12 mouse cellular contexts compared by ENCODE assay signal in genomic region chr12:26799310-26799709, GRCm38 (mm10).
A peak's percentile ranks its signal among the peaks of the same experiment; 100 is the strongest.
DNase-seq lines count a peak whose midpoint lies in the region; ATAC-seq and TF ChIP-seq lines count a peak whose summit lies in the region.
"Had no signal": no experiment of that assay in that cellular context is flagged by ENCODE, and none has a peak within 500 bp of the region (broad histone marks: within the 10 kb centered on the region; RNA-seq: fewer than 3 reads in every experiment).

No protein-coding gene starts in this region.

- peak; percentile 27 for DNase-seq in lung, postnatal 10 days
- no peak for DNase-seq in lung, postnatal 36 days
- DNase-seq in brain, embryonic 14.5 days (ENCODE audit: low read depth) = peak; percentile 87
- no peak for DNase-seq in thymus, postnatal 25 days
- no peak for DNase-seq in B cell, adult 2 months
- DNase-seq: cerebellum, adult 11-12 months; heart, adult 11 months had no signal

- H3K27ac ChIP-seq in forebrain, embryonic 13.5 days = no peak overlapping the region
- no peak overlapping the region for H3K27ac ChIP-seq in forebrain, embryonic 12.5 days
- peak overlapping the region; percentile 9; the same call in 1 of the 2 replicates for H3K27ac ChIP-seq in hindbrain, embryonic 12.5 days
- H3K27ac ChIP-seq: layer of hippocampus, adult 2 months; left cerebral cortex, adult 2 months had no signal

- no peaks in the 10 kb centered on the region for H3K36me3 ChIP-seq in forebrain, embryonic 13.5 days (ENCODE audit: poor library complexity, severe bottlenecking)
- no peaks in the 10 kb centered on the region for H3K36me3 ChIP-seq in forebrain, embryonic 12.5 days (replicated peaks)
- no peaks in the 10 kb centered on the region for H3K36me3 ChIP-seq in hindbrain, embryonic 12.5 days

- WGBS in forebrain, embryonic 13.5 days = 67% methylated on average over 6 of the region's 6 CpGs
- 83% methylated on average over 6 of the region's 6 CpGs for WGBS in forebrain, embryonic 12.5 days
- WGBS in hindbrain, embryonic 12.5 days = 63% methylated on average over 6 of the region's 6 CpGs

- H3K4me3 ChIP-seq in forebrain, embryonic 13.5 days = no peak overlapping the region
- no peak overlapping the region for H3K4me3 ChIP-seq in forebrain, embryonic 12.5 days (replicated peaks)
- H3K4me3 ChIP-seq in hindbrain, embryonic 12.5 days = no peak overlapping the region
- H3K4me3 ChIP-seq: layer of hippocampus, adult 2 months; left cerebral cortex, adult 2 months had no signal

- no peaks in the 10 kb centered on the region for H3K27me3 ChIP-seq in forebrain, embryonic 13.5 days
- no peaks in the 10 kb centered on the region for H3K27me3 ChIP-seq in forebrain, embryonic 12.5 days
- H3K27me3 ChIP-seq in hindbrain, embryonic 12.5 days = no peaks in the 10 kb centered on the region

- H3K9ac ChIP-seq in forebrain, embryonic 13.5 days = no peak overlapping the region
- H3K9ac ChIP-seq in forebrain, embryonic 12.5 days = no peak overlapping the region
- H3K9ac ChIP-seq in hindbrain, embryonic 12.5 days = no peak overlapping the region

- 0 out of 2 replicates have a peak, but pooled peaks have one; percentile 28 for ATAC-seq in forebrain, embryonic 13.5 days
- ATAC-seq in forebrain, embryonic 12.5 days (ENCODE audit: low FRiP score) = no peak
- no peak for ATAC-seq in hindbrain, embryonic 12.5 days (ENCODE audit: low FRiP score)

- TF ChIP-seq CTCF in brain, embryonic 14.5 days (IDR thresholded peaks at IDR 0.05; ENCODE audit: borderline replicate concordance, extremely low read depth, insufficient read depth, insufficient read length) = peak; percentile 19; the same call in 1 of the 2 replicates

- H3K9me3 ChIP-seq in forebrain, embryonic 13.5 days (replicated peaks) = no peaks in the 10 kb centered on the region
- H3K9me3 ChIP-seq in forebrain, embryonic 12.5 days = no peaks in the 10 kb centered on the region
- H3K9me3 ChIP-seq in hindbrain, embryonic 12.5 days (replicated peaks) = no peaks in the 10 kb centered on the region

- peaks cover 14% of the 10 kb centered on the region for H3K4me1 ChIP-seq in forebrain, embryonic 13.5 days
- peaks cover 11% of the 10 kb centered on the region for H3K4me1 ChIP-seq in forebrain, embryonic 12.5 days
- H3K4me1 ChIP-seq in hindbrain, embryonic 12.5 days = peaks cover 14% of the 10 kb centered on the region

- no peak overlapping the region for H3K4me2 ChIP-seq in forebrain, embryonic 13.5 days
- no peak overlapping the region for H3K4me2 ChIP-seq in forebrain, embryonic 12.5 days
- H3K4me2 ChIP-seq in hindbrain, embryonic 12.5 days (replicated peaks) = no peak overlapping the region

- no peak for TF ChIP-seq POLR2A in brain, embryonic 14.5 days (IDR thresholded peaks at IDR 0.05; ENCODE audit: borderline replicate concordance, extremely low read depth, insufficient read depth, insufficient read length, poor library complexity, severe bottlenecking)

Comparison
In these comparisons a context has a peak if more than half of its experiments do, and no peak if none do; other contexts are left out.
1. DNase-seq: peak in lung, postnatal 10 days (single experiment) and brain, embryonic 14.5 days (single experiment); none in lung, postnatal 36 days (single experiment), thymus, postnatal 25 days (single experiment) and B cell, adult 2 months (0 of 2).